Mouse (Mus musculus): ENCODE data around the gene Acly.
A peak's percentile ranks its signal among the peaks of the same experiment; 100 is the strongest.

Acly gene

DNA sequence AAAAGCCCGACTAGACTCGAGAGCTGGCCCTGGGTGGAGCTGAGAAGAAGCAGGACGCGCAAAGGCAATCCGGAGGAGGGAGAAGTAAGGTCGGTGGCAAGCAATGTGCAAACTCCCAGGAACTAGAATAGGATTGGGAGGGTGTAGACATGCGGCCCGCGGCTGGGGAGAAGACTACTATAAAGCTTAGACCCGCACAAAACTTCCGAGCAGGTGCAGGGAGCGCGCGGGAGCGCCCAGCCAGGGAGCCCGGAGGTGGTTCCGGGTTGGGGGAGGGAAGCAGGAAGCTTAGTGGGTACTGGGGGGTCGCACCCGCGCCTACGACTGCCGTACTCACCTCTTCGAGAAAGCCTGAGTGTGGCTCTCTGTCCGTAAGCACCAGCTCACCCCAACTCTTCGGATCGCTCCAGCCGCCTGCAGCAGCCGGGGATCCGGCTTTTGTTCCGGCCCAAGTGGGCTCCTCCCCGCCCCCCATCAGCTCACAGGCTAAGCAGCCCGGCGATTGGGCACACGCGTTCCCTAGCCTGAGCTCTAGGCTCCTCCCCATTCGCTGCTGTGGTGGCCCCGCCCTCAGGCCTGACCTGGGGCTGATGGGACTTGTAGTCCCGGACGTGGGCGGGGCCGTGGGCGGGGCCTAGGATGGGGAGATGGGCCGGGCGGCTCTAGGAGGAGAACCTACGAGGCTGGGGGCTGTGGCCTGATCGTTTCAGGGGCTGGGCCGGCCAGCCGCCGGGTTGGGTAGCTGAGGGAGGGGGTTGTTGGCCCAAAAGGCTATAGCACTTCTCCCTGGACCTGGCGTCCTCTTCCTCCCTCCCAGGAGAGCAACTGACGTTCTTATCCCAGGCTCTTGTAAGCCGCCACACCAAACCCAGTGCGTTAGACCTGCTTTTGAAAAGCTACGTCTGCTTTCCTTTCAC, at the start of gene Acly:
Gene Acly (minus strand): TSS at position 543 of the 917 bp plus-strand sequence.
- peak; percentile 99 for DNase-seq

DNA sequence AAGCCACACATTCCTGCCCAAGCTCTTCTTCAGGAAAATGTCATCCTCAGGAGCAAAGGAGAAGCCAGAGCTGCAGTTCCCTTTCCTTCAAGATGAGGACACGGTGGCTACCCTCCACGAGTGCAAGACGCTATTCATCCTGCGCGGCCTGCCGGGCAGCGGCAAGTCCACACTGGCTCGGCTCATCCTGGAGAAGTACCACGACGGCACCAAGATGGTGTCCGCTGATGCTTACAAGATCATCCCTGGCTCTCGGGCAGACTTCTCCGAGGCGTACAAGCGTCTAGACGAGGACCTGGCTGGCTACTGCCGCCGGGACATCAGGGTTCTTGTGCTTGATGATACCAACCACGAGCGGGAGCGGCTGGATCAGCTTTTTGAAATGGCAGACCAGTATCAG, 48.5 kb upstream of the Acly start:
- DNase-seq, result no peak

DNA sequence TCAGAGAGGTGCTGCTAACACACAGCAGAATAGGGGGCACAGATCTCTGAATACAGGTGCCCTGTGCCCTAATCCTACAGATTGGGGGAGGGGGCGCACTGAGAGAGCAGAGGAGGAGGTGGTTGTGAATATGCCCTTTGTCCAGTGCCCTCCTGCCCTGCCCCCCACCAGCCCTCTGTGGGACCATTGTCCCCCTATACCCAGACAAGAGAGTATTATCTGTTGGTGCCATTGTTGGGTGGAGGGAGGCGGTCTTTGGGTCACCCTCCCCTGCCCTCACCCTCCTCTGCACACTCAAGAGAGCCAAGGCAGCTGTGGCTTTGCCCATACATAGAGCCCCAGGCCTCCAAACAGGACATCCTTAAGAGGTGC, 47.7 kb upstream of the Acly start:
- DNase-seq, result peak; percentile 51

DNA sequence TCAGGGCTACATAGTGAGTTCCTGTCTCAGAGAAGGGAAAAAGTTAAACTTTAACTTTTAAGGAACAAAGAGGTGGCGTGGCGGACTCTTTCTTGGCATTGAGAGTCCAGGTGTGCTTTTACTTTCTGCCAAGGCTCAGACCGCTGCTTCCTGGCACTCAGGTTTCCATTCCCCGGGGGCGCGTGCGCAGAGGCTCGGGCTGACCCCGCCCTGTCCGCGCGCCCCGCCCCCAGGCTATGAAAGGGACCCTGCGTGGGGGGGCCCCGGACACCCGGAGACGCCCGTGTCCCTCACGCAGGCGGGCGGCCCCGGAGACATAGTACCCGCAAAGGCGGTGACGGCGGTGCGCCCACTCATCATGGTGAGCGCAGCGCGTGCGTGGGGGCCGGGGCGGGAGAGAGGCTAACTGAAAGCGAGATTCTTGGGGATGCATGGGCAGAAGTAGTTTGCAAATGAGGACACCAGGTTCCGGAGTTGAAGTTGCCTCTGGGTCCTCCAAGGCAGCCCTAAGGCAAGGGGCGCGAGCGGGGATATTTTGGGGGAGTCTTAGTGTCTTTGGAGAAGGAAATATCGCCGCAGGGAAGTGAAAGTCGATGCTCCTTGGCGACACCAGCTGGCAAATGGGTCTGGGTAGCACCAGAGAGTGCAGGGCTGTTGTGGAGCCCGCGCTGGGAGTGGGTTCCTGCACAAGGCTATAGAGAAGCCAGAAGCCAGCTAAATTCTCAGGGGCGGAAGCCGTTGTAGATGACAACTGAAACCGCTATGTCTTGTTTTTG, 47.1 kb upstream of the Acly start, which contains the start of gene Cnp:
Gene Cnp (plus strand): TSS at position 197 of the 776 bp plus-strand sequence.
- peak; percentile 60 for DNase-seq

DNA sequence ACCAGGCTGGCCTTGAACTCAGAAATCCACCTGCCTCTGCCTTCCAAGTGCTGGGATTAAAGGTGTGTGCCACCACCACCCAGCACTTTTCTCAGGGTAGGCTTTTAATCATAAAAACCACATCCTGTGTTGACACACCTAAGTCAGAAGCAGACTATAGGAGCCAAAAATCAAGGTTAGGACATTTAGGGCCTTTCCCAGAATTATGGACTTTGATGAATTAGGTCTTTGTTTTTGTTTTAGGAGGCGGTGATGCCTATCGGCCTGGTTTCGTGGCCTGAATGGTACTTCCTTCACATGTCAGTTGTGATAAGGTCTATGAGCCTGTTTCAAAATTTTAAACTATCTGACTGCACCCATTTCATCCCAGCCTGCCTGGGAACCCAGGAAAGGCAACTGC, 46.4 kb upstream of the Acly start:
- no peak for DNase-seq

DNA sequence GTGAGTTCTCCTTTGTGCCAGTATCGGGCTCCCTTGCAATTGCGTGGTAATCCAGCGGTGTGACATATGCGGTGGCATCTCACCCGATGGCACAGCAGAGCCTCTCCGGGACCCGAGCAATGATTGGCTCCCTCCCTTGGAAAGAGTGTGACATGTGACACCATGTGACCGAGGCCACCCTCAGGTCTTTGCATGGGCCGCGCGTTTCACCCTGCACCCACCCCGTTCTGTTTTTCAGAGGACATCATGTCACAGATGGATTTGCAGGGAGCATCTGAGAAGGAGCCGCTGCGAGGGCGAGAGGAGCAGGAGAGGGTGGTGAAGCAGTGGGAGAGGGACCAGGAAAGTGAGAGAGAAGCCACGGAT, 43.4 kb upstream of the Acly start:
- peak; percentile 63 for DNase-seq

DNA sequence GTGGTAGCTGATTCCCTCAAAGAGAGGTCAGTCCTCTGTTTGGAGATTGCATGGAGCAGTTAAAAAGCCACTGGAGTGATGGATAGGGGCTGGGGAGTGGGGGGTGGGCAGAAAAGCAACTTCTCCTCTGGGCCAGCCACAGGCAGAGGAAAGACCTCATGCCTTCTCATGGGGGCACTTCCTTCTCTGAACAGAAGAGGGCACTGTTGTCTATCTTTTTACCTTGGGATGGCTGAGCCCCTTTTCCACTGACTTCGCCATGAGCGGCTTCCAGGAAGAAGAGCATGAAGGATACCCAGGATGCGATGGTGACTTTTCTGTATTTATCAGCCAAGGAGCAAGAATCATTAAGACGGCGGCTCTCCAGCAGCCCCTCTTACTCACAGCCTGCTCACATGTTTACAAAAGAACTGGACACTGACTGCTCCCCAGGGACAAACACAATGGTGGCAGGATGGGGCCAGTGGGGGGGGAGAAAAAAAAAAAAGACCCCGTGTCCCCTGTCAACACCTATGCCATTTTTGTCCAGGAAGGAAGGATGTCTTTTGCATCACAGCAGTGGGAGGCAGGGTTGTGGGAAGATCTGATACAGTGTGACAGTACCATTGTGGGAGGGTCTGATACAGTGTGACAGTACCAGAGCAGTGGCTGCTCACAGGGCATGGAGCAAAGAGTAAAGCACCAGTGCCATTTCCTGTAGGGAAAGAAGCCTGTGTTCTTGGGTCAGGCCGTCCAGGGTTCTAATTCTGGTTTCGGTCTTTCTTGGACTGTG, 42.8 kb upstream of the Acly start:
- peak; percentile 88 for DNase-seq

DNA sequence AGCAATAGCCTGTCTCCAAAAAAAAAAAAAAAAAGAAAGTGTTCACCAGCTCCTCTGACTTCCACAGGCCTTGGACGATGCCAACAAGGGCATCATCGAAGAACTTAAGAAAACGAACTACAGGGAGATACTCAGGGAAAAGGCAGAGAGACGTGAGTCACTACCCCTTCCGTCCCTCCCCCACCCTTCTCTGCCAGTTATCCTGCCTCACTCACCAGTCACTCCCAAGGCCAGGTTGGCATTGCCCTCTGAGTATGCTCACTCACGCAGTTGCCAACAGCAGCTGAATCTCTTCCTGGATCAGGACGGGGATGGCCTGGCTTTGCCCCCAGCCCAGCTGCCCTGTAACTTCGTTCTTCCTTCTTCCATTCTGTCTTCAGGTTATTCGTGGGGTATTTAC, 42.0 kb upstream of the Acly start:
- no peak for DNase-seq

DNA sequence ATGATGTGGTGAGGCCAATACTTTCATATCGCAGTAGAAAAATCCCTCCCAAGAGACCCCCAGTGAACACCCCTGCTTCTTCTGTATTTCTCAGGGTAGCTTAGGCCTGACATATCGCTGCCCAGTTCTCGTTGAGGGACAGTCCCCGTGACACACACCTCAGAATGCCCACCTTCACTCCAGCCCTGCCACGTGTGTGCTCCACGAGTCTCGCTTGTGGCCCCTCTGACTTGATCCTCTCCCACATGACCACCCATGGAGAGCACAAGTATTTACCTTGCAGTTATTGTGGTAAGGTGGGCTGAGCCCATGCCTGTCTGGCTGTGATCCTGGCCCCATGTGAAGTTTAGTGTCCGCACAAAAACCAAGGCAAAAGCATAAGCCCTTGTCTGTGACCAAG, 40.9 kb upstream of the Acly start:
- no peak for DNase-seq

DNA sequence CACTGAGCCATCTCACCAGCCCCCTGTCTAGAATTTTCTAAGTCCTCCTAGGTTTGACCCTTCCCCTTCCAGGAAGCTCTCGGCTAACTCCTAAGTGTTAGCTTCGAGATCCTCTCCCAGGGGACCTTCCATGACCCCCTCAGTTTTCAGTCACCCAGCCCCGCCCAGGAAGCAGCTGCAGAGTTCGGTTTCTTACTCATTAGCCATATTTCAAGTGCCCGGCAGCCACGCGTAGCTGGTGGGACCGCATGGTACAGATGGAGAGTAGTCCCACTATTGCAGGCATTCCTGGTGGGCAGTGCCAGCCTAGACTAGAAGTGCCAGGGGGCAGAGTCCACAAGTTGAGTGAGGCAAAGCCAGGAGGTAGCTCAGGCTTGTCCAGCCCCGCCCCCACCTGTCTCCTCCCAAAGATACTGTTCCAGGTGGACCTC, 40.0 kb upstream of the Acly start:
- DNase-seq, result no peak

DNA sequence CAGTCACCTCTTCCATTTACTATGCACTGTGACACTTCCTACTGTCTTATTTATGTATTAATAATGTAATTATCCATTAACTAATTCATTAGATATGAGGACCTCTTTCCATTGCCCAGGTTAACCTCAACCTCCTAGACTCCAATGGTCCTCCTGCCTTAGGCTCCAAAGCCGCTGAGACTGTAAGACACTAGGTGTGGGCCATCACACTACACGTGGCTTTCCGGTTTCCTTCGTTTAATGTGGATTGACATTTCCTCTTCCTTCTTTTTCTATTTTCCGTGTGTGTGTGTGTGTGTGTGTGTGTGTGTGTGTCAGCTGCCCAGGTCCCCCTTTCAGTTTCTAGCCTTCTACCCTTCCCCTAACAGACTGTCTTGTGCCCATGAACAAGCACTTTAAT, 39.4 kb upstream of the Acly start:
- DNase-seq, result no peak

DNA sequence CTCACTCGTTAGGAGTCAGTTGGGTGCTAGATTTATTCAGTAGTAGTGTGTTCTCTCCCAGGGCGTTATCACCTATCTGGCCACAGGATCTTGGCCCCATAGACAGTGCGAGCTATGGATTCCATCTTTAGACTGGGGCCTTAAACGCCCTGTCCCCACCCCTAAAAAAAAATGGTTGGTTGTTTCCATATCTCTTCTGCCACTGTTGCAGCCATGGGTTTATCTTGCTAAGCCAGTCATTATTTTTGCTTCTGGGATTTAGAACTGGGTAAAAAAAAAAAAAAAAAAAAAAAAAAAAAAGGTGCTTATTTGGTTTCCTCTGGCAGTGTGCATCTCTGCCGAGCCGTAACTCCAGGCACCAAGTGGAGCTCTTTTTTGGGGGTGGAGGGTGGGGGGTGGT, 36.9 kb upstream of the Acly start:
- no peak for DNase-seq

DNA sequence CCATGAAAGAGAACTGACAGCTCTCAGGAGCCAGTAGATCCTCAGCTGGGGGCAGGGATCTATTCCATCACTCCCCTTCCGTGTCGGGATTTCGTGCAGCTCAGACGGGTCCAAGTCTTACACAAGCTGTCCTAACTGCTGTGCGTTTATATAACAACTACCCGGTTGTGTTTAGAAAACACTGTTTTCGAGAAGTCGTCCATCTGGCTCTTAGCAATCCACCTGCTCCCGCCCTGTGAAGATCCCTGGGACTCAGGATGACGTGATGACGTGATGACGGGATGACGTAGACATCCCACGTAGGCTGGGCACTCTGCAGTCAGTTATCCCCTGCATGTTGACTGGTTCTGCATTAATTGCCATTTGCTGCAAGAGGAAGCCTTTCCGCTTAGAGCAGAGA, 36.5 kb upstream of the Acly start:
- DNase-seq, result no peak

DNA sequence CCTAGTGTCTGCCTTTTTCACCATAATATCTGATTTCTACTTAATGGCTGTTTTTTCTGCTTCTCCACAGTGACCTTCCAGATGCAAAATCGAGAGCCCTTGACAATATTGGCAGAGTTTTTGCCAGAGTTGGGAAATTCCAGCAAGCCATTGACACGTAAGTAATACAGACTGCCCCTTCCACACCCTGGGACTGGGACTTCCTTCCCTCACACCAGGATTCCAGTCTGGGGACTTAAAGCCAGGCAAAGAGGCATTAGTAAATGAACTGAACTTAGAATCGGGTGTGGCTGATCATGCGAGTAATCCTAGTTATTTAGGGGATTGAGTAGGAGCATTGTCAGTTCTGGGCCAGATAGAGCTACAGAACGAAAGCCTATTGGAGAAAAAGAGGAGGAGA, 33.9 kb upstream of the Acly start:
- no peak for DNase-seq

DNA sequence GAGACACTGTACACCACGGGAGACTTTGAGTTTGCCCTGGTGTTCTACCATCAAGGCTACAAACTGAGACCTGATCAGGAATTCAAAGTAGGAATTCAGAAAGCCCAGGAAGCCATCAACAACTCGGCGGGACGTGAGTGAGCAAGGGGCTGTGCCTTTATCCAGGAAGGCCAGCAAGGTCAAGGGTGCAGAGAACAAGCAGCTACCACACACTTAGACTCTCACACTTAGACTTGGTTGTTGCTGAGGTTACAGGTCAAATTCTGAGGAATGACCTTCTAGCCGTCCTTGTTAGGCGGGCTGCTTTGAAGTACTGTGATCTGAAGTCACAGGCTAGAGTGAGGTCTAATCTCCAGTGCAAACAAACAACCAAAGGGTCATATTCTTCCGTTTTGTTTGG, 31.7 kb upstream of the Acly start:
- no peak for DNase-seq

DNA sequence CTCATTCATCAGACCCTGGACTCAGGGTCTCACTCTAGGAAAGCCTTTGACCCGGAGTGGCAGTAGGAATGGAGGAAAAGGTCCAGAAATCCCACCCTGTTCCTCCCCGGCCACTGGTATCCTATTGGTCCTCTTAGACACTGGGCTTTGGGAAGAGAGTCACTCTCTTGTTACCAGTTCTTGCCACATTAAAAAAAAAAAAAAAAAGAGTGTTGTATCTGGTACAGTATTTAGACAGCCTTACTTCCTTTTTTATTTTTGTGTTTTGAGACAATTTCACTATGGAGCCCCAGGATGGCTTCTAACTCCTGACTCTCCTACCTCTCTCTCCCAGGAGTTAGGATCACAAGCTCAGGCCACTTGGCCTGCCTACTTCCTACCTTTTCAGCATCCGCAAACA, 29.8 kb upstream of the Acly start:
- no peak for DNase-seq

DNA sequence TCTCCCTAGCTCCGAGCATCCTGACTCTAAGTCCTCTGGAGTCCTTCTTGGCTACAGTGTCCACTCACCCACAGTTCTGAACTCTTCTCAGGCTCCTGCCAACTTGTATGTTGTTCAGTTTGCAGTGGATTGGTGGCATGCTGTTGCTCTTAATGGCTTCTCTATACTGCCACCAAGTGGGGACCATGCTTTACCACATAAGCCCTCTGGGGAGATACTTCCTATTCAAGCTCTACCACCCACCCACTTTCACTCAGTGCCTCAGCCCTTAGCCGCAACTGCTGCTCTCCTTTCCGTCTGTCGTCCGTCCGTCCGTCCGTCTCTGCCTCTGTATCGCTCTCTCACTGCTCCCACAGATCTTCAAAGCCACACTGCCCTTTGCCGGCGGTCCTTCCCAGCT, 27.8 kb upstream of the Acly start:
- DNase-seq, result peak; percentile 74

DNA sequence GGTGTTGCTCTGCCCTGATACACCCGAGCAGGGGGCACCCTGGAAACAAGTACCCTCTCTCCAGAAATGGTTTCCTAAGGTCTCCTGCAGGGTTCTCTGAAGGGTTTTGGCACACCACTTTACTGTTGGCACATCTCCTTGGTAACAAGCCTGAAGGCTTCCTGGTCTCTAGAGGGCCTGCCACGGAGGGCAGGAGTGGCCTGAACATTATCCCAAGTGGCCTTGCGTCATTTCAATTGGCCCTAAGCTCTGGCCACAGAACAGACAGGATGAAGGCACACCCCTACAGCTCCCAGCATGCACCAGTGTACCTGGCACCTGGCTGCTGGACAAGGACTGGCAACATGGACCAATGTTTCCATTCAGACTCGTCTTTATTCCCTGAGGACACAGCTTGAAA, 25.0 kb upstream of the Acly start:
- no peak for DNase-seq

DNA sequence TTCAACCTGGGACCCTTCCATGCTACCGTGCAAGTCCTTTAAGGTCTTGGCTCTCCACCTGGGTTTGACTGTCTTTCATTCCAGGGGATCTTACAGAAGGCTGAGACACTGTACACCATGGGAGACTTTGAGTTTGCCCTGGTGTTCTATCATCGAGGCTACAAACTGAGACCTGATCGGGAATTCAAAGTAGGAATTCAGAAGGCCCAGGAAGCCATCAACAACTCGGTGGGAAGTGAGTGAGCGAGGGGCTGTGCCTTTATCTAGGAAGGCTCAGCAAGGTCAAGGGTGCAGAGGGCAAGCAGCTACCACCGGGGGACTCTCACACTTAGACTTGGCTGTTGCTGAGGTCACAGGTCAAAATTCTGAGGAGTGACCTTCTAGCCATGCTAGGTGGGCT, 22.3 kb upstream of the Acly start:
- no peak for DNase-seq

DNA sequence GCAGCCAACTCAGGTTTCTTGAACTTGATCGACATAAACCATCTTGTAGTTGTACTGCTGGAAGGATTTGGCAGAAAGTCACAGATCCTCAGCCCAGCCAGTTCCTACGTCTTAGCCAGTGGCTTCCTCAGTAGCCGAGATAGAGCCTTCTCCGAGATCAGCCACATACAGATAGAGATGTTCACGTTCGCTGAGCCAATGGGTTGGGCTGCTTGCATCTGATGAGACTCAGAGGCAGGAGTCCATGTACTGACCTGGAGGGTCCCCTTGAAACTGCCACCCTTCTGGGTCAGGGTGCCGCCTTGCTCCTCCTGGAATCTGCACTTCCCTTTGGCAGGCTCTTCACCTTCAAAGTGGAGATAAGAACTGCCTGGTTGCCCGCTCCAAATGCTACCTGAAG, 21.7 kb upstream of the Acly start:
- DNase-seq, result no peak

DNA sequence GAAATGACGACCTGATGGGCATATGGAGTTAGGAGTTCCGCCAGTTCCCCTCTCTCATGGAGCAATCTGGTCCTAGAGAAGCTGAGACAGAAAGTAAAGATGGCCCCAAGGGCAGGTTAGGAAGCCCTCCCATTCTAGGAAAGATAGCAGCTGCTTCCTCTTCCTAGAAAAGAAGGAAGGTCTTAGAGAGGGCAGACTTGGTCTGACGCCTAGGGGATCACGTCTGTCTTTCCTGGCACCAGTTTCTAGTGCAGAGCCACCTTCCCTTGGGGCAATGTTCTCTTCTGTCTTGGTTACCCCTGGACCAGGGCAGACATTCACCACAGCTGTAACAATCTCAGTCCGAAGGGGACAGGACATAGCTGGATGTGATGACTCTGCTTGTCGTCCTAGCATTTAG, 20.3 kb upstream of the Acly start:
- DNase-seq, result no peak

DNA sequence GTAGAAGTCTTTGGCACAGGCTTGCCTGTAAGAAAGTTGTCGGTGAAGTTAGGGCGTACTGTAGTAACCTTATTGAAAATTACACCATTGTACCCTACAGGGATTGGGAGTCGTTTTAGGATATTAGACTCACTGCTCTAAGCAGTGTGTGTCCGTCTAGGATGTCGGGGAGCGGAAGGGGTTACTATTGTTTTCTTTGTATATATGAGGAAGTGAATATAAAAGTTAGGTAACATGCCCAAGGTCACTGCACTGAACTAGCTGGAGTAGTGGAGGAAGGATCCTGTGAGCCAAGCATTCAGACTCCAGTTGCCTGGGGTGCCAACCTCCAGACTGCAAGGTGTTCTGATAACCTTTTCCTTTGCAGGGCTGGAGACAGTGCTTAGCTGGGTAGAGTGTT, 19.2 kb upstream of the Acly start:
- no peak for DNase-seq

DNA sequence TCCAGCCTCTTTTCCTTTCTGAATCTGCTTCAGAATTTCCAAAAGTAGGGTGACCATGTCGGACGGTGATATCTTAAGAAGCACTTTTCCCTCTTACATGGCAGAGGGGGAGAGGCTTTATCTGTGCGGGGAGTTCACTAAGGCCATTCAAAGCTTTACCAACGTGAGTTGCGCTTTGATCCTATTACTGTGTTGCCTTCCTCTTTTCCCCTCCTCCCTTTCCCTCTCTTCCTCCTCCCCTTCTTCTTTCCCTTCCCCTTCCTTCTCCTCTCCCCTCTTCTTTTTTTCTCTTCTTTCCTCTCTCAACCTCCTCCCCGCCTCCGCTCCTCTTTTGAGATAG, 17.9 kb upstream of the Acly start:
- no peak for DNase-seq
